In the genomic region with DNA sequence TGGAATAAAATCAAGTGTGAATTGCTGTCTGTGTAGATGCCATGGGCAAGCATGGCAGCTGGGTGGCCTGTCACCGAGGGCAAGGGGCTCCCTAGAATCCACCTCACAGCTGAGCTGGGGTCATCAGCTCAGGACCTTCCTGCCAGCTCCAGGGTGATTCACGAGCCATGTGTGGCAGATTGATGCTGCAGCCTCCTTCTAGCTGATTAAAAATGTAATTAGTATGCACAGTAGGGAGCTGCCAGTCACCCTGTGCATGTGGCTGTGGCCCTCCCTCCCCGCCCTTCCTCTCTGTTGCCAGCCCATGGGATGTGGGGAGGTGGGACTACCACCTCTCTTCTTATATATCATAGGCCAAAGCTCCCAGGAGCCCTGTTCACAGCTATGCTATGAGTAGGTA, we compare ENCODE assay signal across 28 mouse cellular contexts. TPM values are rescaled to one million over a fixed set of nuclear protein-coding genes. Genes with fewer than 3 reads are reported as not detected.
DNase-seq lines count a peak whose midpoint lies in the region; ATAC-seq lines count a peak whose summit lies in the region.
"Had no signal": no experiment of that assay in that cellular context is flagged by ENCODE, and none has a peak within 500 bp of the region (broad histone marks: within the 10 kb centered on the region; RNA-seq: fewer than 3 reads in every experiment).

No protein-coding gene starts in this region.

- H3K27ac ChIP-seq in hindbrain, embryonic 11.5 days (ENCODE audit: low read depth, low read length): no peak overlapping the region
- no peak overlapping the region for H3K27ac ChIP-seq in midbrain, embryonic 16.5 days (ENCODE audit: low read length)
- H3K27ac ChIP-seq: kidney, postnatal 0 days; layer of hippocampus, adult 2 months; liver, embryonic 12.5 days; macrophage; stomach, embryonic 15.5 days had no signal

- no peak overlapping the region for H3K9ac ChIP-seq in hindbrain, embryonic 11.5 days (ENCODE audit: low read depth, low read length)
- H3K9ac ChIP-seq in midbrain, embryonic 16.5 days (ENCODE audit: low read depth, low read length): no peak overlapping the region
- H3K9ac ChIP-seq: heart, embryonic 12.5 days; liver, embryonic 12.5 days; lung, embryonic 14.5 days; stomach, embryonic 15.5 days had no signal

- H3K27me3 ChIP-seq in hindbrain, embryonic 11.5 days (ENCODE audit: control insufficient read depth, insufficient read depth, low read length): no peaks in the 10 kb centered on the region
- H3K27me3 ChIP-seq in midbrain, embryonic 16.5 days (ENCODE audit: control insufficient read depth, insufficient read depth, low read depth, low read length): no peaks in the 10 kb centered on the region
- H3K27me3 ChIP-seq: heart, embryonic 12.5 days; liver, embryonic 12.5 days; stomach, embryonic 15.5 days had no signal

- DNase-seq in retina, postnatal 1 day: peak; percentile 16
- no peak for DNase-seq in retina, embryonic 14.5 days (ENCODE audit: low spot score)
- no peak for DNase-seq in hindbrain, embryonic 11.5 days (ENCODE audit: low spot score)
- no peak for DNase-seq in lung, postnatal 4 days
- DNase-seq in layer of hippocampus, adult 8-10 months (ENCODE audit: low spot score in 2 of 2): no peak
- DNase-seq: adrenal gland, adult 2 months; cerebellum, adult 18-20 months; gastrocnemius, postnatal 25 days; lung, embryonic 14.5 days; thymus, adult 2 months had no signal

- no peaks in the 10 kb centered on the region for H3K9me3 ChIP-seq in hindbrain, embryonic 11.5 days (ENCODE audit: control insufficient read depth, low read length)
- no peaks in the 10 kb centered on the region for H3K9me3 ChIP-seq in midbrain, embryonic 16.5 days (replicated peaks; ENCODE audit: control insufficient read depth, low read length, poor library complexity, severe bottlenecking)
- H3K9me3 ChIP-seq: G1E; heart, embryonic 12.5 days; liver, embryonic 12.5 days; stomach, embryonic 15.5 days had no signal

- peak; percentile 72; the same call in 1 of the 2 replicates for ATAC-seq in hindbrain, embryonic 11.5 days (ENCODE audit: low FRiP score)
- ATAC-seq in midbrain, embryonic 16.5 days: peak; percentile 31; the same call in 1 of the 2 replicates
- no peak for ATAC-seq in monocyte, adult 5-6 weeks (replicated peaks; ENCODE audit: insufficient number of reproducible peaks, low FRiP score, low TSS enrichment, poor library complexity, severe bottlenecking)
- ATAC-seq: CD4-positive, CD25-positive, alpha-beta regulatory T cell, adult 4 months; intestine, embryonic 16.5 days; liver, embryonic 12.5 days had no signal

- no peak overlapping the region for H3K4me3 ChIP-seq in hindbrain, embryonic 11.5 days (ENCODE audit: low read depth, low read length)
- H3K4me3 ChIP-seq in midbrain, embryonic 16.5 days (ENCODE audit: low read depth, low read length): no peak overlapping the region
- H3K4me3 ChIP-seq: erythroblast, embryonic 14.5 days; heart, embryonic 12.5 days; layer of hippocampus, adult 2 months; liver, embryonic 12.5 days; stomach, embryonic 15.5 days had no signal

- WGBS in hindbrain, embryonic 11.5 days: 39% methylated on average over 3 of the region's 3 CpGs
- 46% methylated on average over 3 of the region's 3 CpGs for WGBS in midbrain, embryonic 16.5 days

- H3K4me2 ChIP-seq in hindbrain, embryonic 11.5 days (replicated peaks; ENCODE audit: low read depth, low read length): no peak overlapping the region
- H3K4me2 ChIP-seq in midbrain, embryonic 16.5 days (ENCODE audit: low read length): no peak overlapping the region
- H3K4me2 ChIP-seq: heart, embryonic 12.5 days; liver, embryonic 12.5 days; lung, embryonic 14.5 days; stomach, embryonic 15.5 days had no signal

- H3K36me3 ChIP-seq in hindbrain, embryonic 11.5 days (ENCODE audit: control insufficient read depth, insufficient read depth, low read length): no peaks in the 10 kb centered on the region
- peaks cover 3% of the 10 kb centered on the region; the same call in 1 of the 2 replicates for H3K36me3 ChIP-seq in midbrain, embryonic 16.5 days (ENCODE audit: control insufficient read depth, insufficient read depth, low read length)

- H3K4me1 ChIP-seq in hindbrain, embryonic 11.5 days (replicated peaks; ENCODE audit: control insufficient read depth, insufficient read depth, low read length): no peaks in the 10 kb centered on the region
- no peaks in the 10 kb centered on the region for H3K4me1 ChIP-seq in midbrain, embryonic 16.5 days (ENCODE audit: control insufficient read depth, insufficient read depth, low read length)
- H3K4me1 ChIP-seq: heart, embryonic 12.5 days; liver, embryonic 12.5 days; stomach, embryonic 15.5 days had no signal

RNA-seq across cellular contexts. Expression of a gene that starts 39.7 kb away (rescaled TPM):
- not detected in 2 replicates for polyA plus RNA-seq in hindbrain, embryonic 11.5 days (2014; fragmentation: Nextera tagmentation; extraction: Ambion mirVana)
- not detected in 2 replicates for polyA plus RNA-seq in midbrain, embryonic 16.5 days (2015; fragmentation: Nextera tagmentation; extraction: Ambion mirVana)
- not detected for total RNA-seq in layer of hippocampus, adult 8-10 months (2022)
- not detected in 3 replicates for total RNA-seq in monocyte, adult 5-6 weeks (2017)
- total RNA-seq: adrenal gland, adult 2 months; common myeloid progenitor, adult 5-6 weeks; G1E; gastrocnemius, postnatal 25 days; heart, postnatal 25 days; layer of hippocampus, adult 2 months; left cerebral cortex, adult 18-20 months had no signal
- polyA plus RNA-seq: adrenal gland, adult 2 months; CD4-positive, CD25-positive, alpha-beta regulatory T cell, adult 4 months; embryonic facial prominence, embryonic 11.5 days; erythroblast, embryonic 14.5 days; G1E; heart, embryonic 12.5 days; intestine, embryonic 16.5 days; kidney, postnatal 0 days; limb, embryonic 11.5 days; liver, embryonic 12.5 days; lung, embryonic 14.5 days; macrophage; spleen, adult 2 months; stomach, embryonic 15.5 days had no signal

RNA-seq across cellular contexts. Expression of a gene that starts 51.3 kb away (rescaled TPM):
- polyA plus RNA-seq in hindbrain, embryonic 11.5 days (2014; fragmentation: Nextera tagmentation; extraction: Ambion mirVana): not detected in 2 replicates
- polyA plus RNA-seq in midbrain, embryonic 16.5 days (2015; fragmentation: Nextera tagmentation; extraction: Ambion mirVana): not detected in 2 replicates
- under 1 TPM in 1 of 4 experiments, not detected in 3; 0.20 TPM for total RNA-seq in layer of hippocampus, adult 8-10 months (2022)
- not detected in 3 replicates for total RNA-seq in monocyte, adult 5-6 weeks (2017)
- total RNA-seq: adrenal gland, adult 2 months; common myeloid progenitor, adult 5-6 weeks; G1E; gastrocnemius, postnatal 25 days; heart, postnatal 25 days had no signal
- polyA plus RNA-seq: CD4-positive, CD25-positive, alpha-beta regulatory T cell, adult 4 months; embryonic facial prominence, embryonic 11.5 days; erythroblast, embryonic 14.5 days; G1E; heart, embryonic 12.5 days; kidney, postnatal 0 days; limb, embryonic 11.5 days; liver, embryonic 12.5 days; lung, embryonic 14.5 days; macrophage; spleen, adult 2 months had no signal
